Mouse (Mus musculus) heart, postnatal 25 days (tissue): ENCODE data around the gene Rhot2. TPM values are rescaled to one million over a fixed set of nuclear protein-coding genes. Genes with fewer than 3 reads are reported as not detected.
"Not testable (repeated sequence)": the region's sequence is repeated elsewhere in the genome, so short reads cannot be mapped to it uniquely, and the experiment has no call there.

Source experiments
- DNase-seq: peaks from one replicate; pipeline ENCODE4 v3.0.0; 2022; ENCODE audit warnings: low spot score
- intact Hi-C: fragments of 180-260 bp; cut with DNase I; formaldehyde crosslinking; loops from one replicate; pipeline ENCODE4 v1.15.1; 2025
- total RNA-seq, 2 experiments: library from RNA; stranded (reverse); gene quantifications; 2 replicates each; pipeline ENCODE4 v1.2.3; 2021

The Rhot2 gene
- total RNA-seq, 2 experiments from 2014 or later = 120 to 125 TPM

GRCm38 (mm10) chr17:25875171-25876136, 30.8 kb upstream of the Rhot2 start:
- intact Hi-C loops = no loop called here
- DNase-seq = peak; percentile 78

- peak; percentile 80 for DNase-seq
- intact Hi-C loops = no loop called here
These were observed 30.1 kb upstream of the Rhot2 start, which contains the start of gene Mettl26 for GRCm38 (mm10) chr17:25874721-25875170. Gene Mettl26 (plus strand): TSS chr17:25875074.

- intact Hi-C loops = no loop called here
- DNase-seq = no peak
These were observed 29.6 kb upstream of the Rhot2 start for GRCm38 (mm10) chr17:25874148-25874720.

GRCm38 (mm10) chr17:25873405-25874147, 28.9 kb upstream of the Rhot2 start:
- no peak for DNase-seq

GRCm38 (mm10) chr17:25872676-25873075, 28.0 kb upstream of the Rhot2 start:
- DNase-seq = no peak
- intact Hi-C loops = no loop called here

More at GRCm38 (mm10) chr17:25873405-25874147, 28.9 kb upstream of the Rhot2 start:
- intact Hi-C loops = no loop called here

- DNase-seq, intact Hi-C loops: not testable (repeated sequence)
These were observed 26.9 kb upstream of the Rhot2 start for GRCm38 (mm10) chr17:25871566-25871965.

- no peak for DNase-seq
- intact Hi-C loops = loop anchor here (5.0 kb wide), 1 partner anchor 38 kb away; the partner anchor contains the start of gene Stub1
These were observed 25.3 kb upstream of the Rhot2 start for GRCm38 (mm10) chr17:25869954-25870353.

GRCm38 (mm10) chr17:25869498-25869897, 24.8 kb upstream of the Rhot2 start:
- intact Hi-C loops = loop anchor here (5.0 kb wide), 1 partner anchor 37 kb away; the partner anchor contains the start of gene Stub1
- DNase-seq = no peak

GRCm38 (mm10) chr17:25868601-25869191, 24.0 kb upstream of the Rhot2 start, which contains the start of gene Mcrip2:
Gene Mcrip2 (minus strand): TSS chr17:25868764.
- intact Hi-C loops = loop anchor here (5.0 kb wide), 1 partner anchor 36 kb away; the partner anchor contains the start of gene Stub1
- peak; percentile 76 for DNase-seq

- DNase-seq = no peak
- intact Hi-C loops = loop anchor here (5.0 kb wide), 1 partner anchor 36 kb away; the partner anchor contains the start of gene Stub1
These were observed 23.4 kb upstream of the Rhot2 start for GRCm38 (mm10) chr17:25867836-25868600.

GRCm38 (mm10) chr17:25867509-25867835, 22.8 kb upstream of the Rhot2 start:
- intact Hi-C loops = loop anchor here (5.0 kb wide), 1 partner anchor 35 kb away; the partner anchor contains the start of gene Stub1
- no peak for DNase-seq

- DNase-seq = no peak
- intact Hi-C loops = loop anchor here (5.0 kb wide), 1 partner anchor 34 kb away; the partner anchor contains the start of gene Stub1
These were observed 21.5 kb upstream of the Rhot2 start for GRCm38 (mm10) chr17:25866172-25866571.

GRCm38 (mm10) chr17:25865288-25865687, 20.6 kb upstream of the Rhot2 start:
- DNase-seq = no peak
- intact Hi-C loops = loop anchor here (5.0 kb wide), 1 partner anchor 33 kb away; the partner anchor contains the start of gene Stub1

- intact Hi-C loops = no loop called here
- DNase-seq = no peak
These were observed 19.7 kb upstream of the Rhot2 start for GRCm38 (mm10) chr17:25864311-25864710.

GRCm38 (mm10) chr17:25863681-25864080, 19.0 kb upstream of the Rhot2 start:
- intact Hi-C loops = no loop called here
- no peak for DNase-seq

GRCm38 (mm10) chr17:25861704-25862612, 17.3 kb upstream of the Rhot2 start:
- intact Hi-C loops = no loop called here
- DNase-seq = no peak

GRCm38 (mm10) chr17:25860832-25861703, 16.4 kb upstream of the Rhot2 start, which contains the start of gene Wdr90:
Gene Wdr90 (minus strand): TSS chr17:25861501.
- intact Hi-C loops = no loop called here
- peak; percentile 85 for DNase-seq
